Mouse (Mus musculus) spleen, adult 2 months (tissue): ENCODE measurements around the gene Usp24. TPM values are rescaled to one million over a fixed set of nuclear protein-coding genes. Genes with fewer than 3 reads are reported as not detected.
A peak's percentile ranks its signal among the peaks of the same experiment; 100 is the strongest.

ENCODE experiments used
- DNase-seq, 2 experiments: peaks; one replicate each; pipeline versions ENCODE4 v3.0.0 to v3.0.0-alpha.2; 2012 to 2021; ENCODE audit warnings: low spot score in 2 of 2, low read depth in 1 of 2
- H3K27ac ChIP-seq: fragments of 200-500 bp; 2 replicates; pipeline ENCODE4 v1.5.1; 2012; ENCODE audit warnings: low read length, inconsistent platforms; ENCODE audit not compliant: insufficient read depth
- H3K27me3 ChIP-seq: fragments of 200-500 bp; 2 replicates; pipeline ENCODE4 v1.6.1; 2012; ENCODE audit warnings: mild to moderate bottlenecking, moderate library complexity, low read length, inconsistent platforms; ENCODE audit not compliant: control insufficient read depth, insufficient read depth
- H3K36me3 ChIP-seq: fragments of 200-500 bp; 2 replicates; pipeline ENCODE4 v1.6.1; 2012; ENCODE audit warnings: mild to moderate bottlenecking, low read length, inconsistent platforms; ENCODE audit not compliant: control insufficient read depth, insufficient read depth
- H3K4me1 ChIP-seq: fragments of 200-500 bp; 2 replicates; pipeline ENCODE4 v1.6.1; 2011; ENCODE audit warnings: inconsistent platforms; ENCODE audit not compliant: control insufficient read depth, insufficient read depth, insufficient read length
- H3K4me3 ChIP-seq: fragments of 200-500 bp; 2 replicates; pipeline ENCODE4 v1.5.1; 2011; ENCODE audit warnings: mild to moderate bottlenecking, inconsistent platforms; ENCODE audit not compliant: insufficient read depth, insufficient read length; ENCODE audit errors: extremely low read depth
- CTCF ChIP-seq: fragments of 200-500 bp; IDR thresholded peaks from 2 replicates; pipeline ENCODE4 v1.5.1; 2011; ENCODE audit warnings: mild to moderate bottlenecking, inconsistent platforms; ENCODE audit not compliant: insufficient read depth, insufficient read length, insufficient replicate concordance; ENCODE audit errors: extremely low read depth
- POLR2A ChIP-seq: fragments of 200-500 bp; IDR thresholded peaks from 2 replicates; pipeline ENCODE4 v1.6.1; 2011; ENCODE audit warnings: low read depth, low read length, inconsistent platforms
- WGBS: fragments of 180-500 bp; shearing (Covaris S2); methylation state at CpG from one replicate; pipeline ENCODE4 v1.1.7; 2018; 5-methylcytosine and 5-hydroxymethylcytosine counted together
- polyA plus RNA-seq: library from polyadenylated mRNA; depleted of rRNA; stranded (reverse); fragments of >200 nt; gene quantifications from 2 replicates; pipeline ENCODE4 v1.2.3, GENCODE M21; 2012; rRNA removed

Usp24 gene
- polyA plus RNA-seq, 1 experiment, result 12.1 TPM

- Histone ChIP-seq H3K36me3 (no peaks in the 10 kb centered on the region), H3K27ac (no peak overlapping the region), H3K4me1 (no peaks in the 10 kb centered on the region), H3K4me3 (no peak overlapping the region), H3K27me3 (no peaks in the 10 kb centered on the region)
- DNase-seq, result peak; percentile 17 to 27
- 14% methylated on average over 3 of the region's 3 CpGs for WGBS
- TF ChIP-seq POLR2A (no peak), CTCF (peak; percentile 37; the same call in 1 of the 2 replicates)
These were observed 156.3 kb downstream of the Usp24 start for GRCm38 (mm10) chr4:106472335-106472734.

DNA sequence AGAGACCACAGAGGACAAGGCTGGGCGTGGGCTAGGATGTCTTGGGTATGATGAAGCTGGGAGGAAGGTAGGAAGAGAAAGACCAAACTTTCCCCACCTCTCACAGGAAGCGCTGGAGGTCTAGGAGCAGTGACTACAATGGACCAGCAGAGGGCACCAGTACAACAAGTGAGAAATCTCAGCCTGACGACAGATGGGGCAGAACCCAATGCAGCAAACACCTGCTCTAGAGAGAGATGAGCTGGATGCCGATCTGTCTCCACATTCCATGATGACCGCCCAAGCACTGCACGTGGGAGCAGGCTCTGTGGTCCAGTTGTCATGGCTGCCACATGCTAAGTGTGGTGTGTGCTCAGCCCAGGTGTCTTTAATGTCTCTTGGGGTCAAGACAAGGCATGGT, 158.2 kb downstream of the Usp24 start:
- H3K4me3 ChIP-seq, result no peak overlapping the region
- TF ChIP-seq CTCF (peak; percentile 72; the same call in 1 of the 2 replicates), POLR2A (no peak)
- no peak overlapping the region for H3K27ac ChIP-seq
- peak; percentile 24 to 31 for DNase-seq
- WGBS, result 6% methylated on average over 6 of the region's 6 CpGs
- H3K4me1 ChIP-seq, result no peaks in the 10 kb centered on the region
- no peaks in the 10 kb centered on the region for H3K36me3 ChIP-seq
- no peaks in the 10 kb centered on the region for H3K27me3 ChIP-seq

DNA sequence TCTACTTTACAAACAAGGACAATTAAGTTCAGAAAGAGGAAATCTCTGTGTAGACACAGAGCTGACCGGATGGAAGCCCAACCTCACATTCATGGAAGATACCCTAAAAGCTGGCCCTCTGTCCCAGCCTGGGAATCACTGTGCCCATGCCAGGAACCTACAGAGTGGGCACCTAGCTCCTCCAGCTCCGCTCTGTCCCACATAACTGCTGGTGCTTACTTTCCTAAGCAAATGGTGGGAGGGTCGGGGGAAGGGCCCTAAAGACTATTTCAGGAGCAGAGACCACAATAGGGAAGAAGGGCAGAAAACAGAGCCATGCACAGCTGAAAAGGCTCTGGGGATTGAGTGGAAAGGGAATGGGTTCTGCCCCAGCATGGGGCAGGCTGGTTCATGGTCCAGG, 164.5 kb downstream of the Usp24 start:
- Histone ChIP-seq H3K4me3 (no peak overlapping the region), H3K4me1 (no peaks in the 10 kb centered on the region), H3K27me3 (no peaks in the 10 kb centered on the region; the same call in 1 of the 2 replicates), H3K27ac (no peak overlapping the region), H3K36me3 (no peaks in the 10 kb centered on the region)
- DNase-seq, result no peak
- 64% methylated on average over 3 of the region's 3 CpGs for WGBS
- TF ChIP-seq POLR2A (no peak), CTCF (no peak)

DNA sequence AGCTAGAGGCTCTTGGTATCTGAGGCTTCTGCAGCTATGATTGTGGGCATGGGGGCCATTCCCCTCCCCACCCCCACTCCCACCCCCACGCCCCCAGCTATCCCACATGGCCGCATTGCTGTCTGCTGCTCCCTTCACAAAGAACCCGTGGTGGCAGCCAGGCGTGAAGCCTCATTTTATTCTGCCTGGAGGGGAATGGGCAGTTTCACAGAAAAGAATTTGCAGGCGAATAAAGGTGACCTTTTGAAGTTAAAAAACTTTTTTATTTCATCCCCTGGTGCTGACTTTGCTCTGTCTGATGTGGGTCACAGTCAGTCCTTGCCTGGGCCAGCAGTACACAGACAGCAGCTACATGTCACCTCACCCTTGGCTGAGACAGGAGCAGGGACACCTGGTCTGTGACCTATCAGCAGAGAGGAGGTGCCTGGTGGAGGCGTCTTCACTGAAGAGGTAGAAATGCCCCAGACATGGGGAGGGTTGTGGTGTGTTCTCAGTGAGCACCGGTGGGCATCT, 167.3 kb downstream of the Usp24 start:
- no peak for DNase-seq
- Histone ChIP-seq H3K4me3 (no peak overlapping the region), H3K27ac (no peak overlapping the region), H3K4me1 (no peaks in the 10 kb centered on the region), H3K36me3 (no peaks in the 10 kb centered on the region), H3K27me3 (no peaks in the 10 kb centered on the region; the same call in 1 of the 2 replicates)
- TF ChIP-seq POLR2A (no peak), CTCF (no peak)
- WGBS, result 64% methylated on average over 7 of the region's 7 CpGs

DNA sequence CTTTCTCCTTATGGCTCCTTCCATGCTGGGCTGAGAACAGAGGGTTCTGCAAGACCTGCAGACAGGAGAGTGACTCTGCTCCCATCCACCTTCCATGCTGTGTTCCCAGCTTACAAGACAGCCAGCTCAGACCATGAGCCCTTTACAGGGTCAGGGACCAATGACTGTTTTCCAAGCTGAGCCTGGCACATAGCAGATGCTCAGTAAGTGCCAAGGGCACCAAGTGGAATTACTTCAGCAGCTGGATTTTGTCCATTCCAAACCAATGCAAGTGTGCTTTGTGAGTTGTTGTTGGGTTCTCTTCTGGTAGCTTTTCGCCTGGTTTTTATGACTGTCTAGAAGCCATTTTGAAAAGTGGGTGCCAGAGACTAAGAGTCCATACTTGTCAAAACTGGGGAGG, 167.8 kb downstream of the Usp24 start:
- Histone ChIP-seq H3K4me3 (no peak overlapping the region), H3K27me3 (no peaks in the 10 kb centered on the region; the same call in 1 of the 2 replicates)
- 85% methylated on average over 1 of the region's 1 CpGs for WGBS

GRCm38 (mm10) chr4:106490620-106491019, 174.6 kb downstream of the Usp24 start:
- Histone ChIP-seq H3K27ac (no peak overlapping the region), H3K4me3 (no peak overlapping the region), H3K27me3 (no peaks in the 10 kb centered on the region), H3K36me3 (no peaks in the 10 kb centered on the region), H3K4me1 (peaks cover 9% of the 10 kb centered on the region; the same call in 1 of the 2 replicates)
- 79% methylated on average over 4 of the region's 4 CpGs for WGBS
- DNase-seq, result no peak
- TF ChIP-seq CTCF (no peak), POLR2A (no peak)

More for the DNA sequence above, 167.8 kb downstream of the Usp24 start:
- DNase-seq, result no peak
- Histone ChIP-seq H3K4me1 (no peaks in the 10 kb centered on the region), H3K27ac (no peak overlapping the region), H3K36me3 (no peaks in the 10 kb centered on the region)
- TF ChIP-seq CTCF (no peak), POLR2A (no peak)

Other genes starting within 250 kb of the Usp24 start
- gene Pcsk9, start 148.1 kb downstream of the Usp24 start, polyA plus RNA-seq, result 0.02 and 0.06 TPM in 2 replicates
- 0.02 and 0.06 TPM in 2 replicates for gene Bsnd, start 176.1 kb downstream of the Usp24 start, polyA plus RNA-seq
- 22.7 and 31.7 TPM in 2 replicates for gene Dhcr24, start 244.8 kb downstream of the Usp24 start, polyA plus RNA-seq